In the genomic region with DNA sequence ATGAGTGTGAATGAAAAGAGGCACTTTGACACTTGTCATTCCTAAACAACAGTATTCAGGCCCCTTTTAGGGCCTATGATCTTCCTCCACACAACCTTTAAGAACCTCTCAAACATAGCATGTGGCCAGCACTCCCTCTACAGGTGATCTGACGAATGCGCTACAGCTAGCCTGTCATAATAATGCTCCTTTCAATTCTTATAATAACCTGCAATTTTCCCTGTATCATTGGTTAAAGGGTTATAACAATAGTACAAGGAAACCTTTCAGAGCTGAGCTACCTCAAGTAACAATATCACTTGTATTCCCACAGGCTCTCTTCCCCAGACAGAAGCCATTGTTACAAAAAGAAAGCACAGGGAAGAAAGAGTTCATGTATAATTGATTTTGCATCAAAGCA, we compare ENCODE assay signal across 14 mouse cellular contexts.
DNase-seq lines count a peak whose midpoint lies in the region; ATAC-seq and TF ChIP-seq lines count a peak whose summit lies in the region.
"Had no signal": no experiment of that assay in that cellular context is flagged by ENCODE, and none has a peak within 500 bp of the region (broad histone marks: within the 10 kb centered on the region; RNA-seq: fewer than 3 reads in every experiment).

No protein-coding gene starts in this region.

- no peaks in the 10 kb centered on the region for H3K4me1 ChIP-seq in forebrain, embryonic 14.5 days (ENCODE audit: control insufficient read depth, insufficient read depth, low read length)
- no peaks in the 10 kb centered on the region for H3K4me1 ChIP-seq in forebrain, embryonic 11.5 days (replicated peaks; ENCODE audit: control insufficient read depth, insufficient read depth, low read length)
- H3K4me1 ChIP-seq in liver, embryonic 14.5 days (replicated peaks; ENCODE audit: control insufficient read depth in 2 of 2, insufficient read depth in 2 of 2, low read length in 1 of 2): no peaks in the 10 kb centered on the region
- no peaks in the 10 kb centered on the region for H3K4me1 ChIP-seq in liver, embryonic 11.5 days (replicated peaks; ENCODE audit: control insufficient read depth, insufficient read depth, low read length)
- no peaks in the 10 kb centered on the region for H3K4me1 ChIP-seq in forebrain, postnatal 0 days (ENCODE audit: insufficient read depth)
- H3K4me1 ChIP-seq in neural tube, embryonic 15.5 days: no peaks in the 10 kb centered on the region
- H3K4me1 ChIP-seq: heart, embryonic 15.5 days had no signal

- CTCF ChIA-PET in Patski (lab: Charles Lee): no interaction called here

- in situ Hi-C loops in Patski (cut with MboI; ENCODE audit: low pct_unique_long_range_greater_than_20kb): no loop called here

- TF ChIP-seq EP300 in liver, embryonic 14.5 days (IDR thresholded peaks at IDR 0.05; ENCODE audit: low read depth): no peak

- 0 out of 2 replicates have a peak, but pooled peaks have one; percentile 18 for TF ChIP-seq CTCF in liver, embryonic 14.5 days (IDR thresholded peaks at IDR 0.05; ENCODE audit: low read depth)
- peak; percentile 48 for TF ChIP-seq CTCF in Patski (IDR thresholded peaks at IDR 0.05)
- peak; percentile 59 for TF ChIP-seq CTCF in forebrain, postnatal 0 days (IDR thresholded peaks at IDR 0.05; ENCODE audit: low read depth)

- no peak overlapping the region for H3K4me3 ChIP-seq in forebrain, embryonic 14.5 days (ENCODE audit: low read depth, low read length)
- H3K4me3 ChIP-seq in forebrain, embryonic 11.5 days (ENCODE audit: low read depth, low read length): no peak overlapping the region
- no peak overlapping the region for H3K4me3 ChIP-seq in liver, embryonic 14.5 days (ENCODE audit: insufficient read depth in 1 of 2, low read depth in 2 of 2, low read length in 2 of 2)
- H3K4me3 ChIP-seq in liver, embryonic 11.5 days (ENCODE audit: low read depth, low read length): no peak overlapping the region
- no peak overlapping the region for H3K4me3 ChIP-seq in forebrain, postnatal 0 days (ENCODE audit: low read depth, low read length)
- no peak overlapping the region for H3K4me3 ChIP-seq in neural tube, embryonic 15.5 days (replicated peaks)
- H3K4me3 ChIP-seq: heart, embryonic 15.5 days had no signal

- DNase-seq in forebrain, embryonic 14.5 days (ENCODE audit: low spot score): peak; percentile 48
- no peak for DNase-seq in forebrain, embryonic 11.5 days (ENCODE audit: low spot score)
- no peak for DNase-seq in liver, embryonic 14.5 days (ENCODE audit: low read depth in 3 of 3, low spot score in 3 of 3)
- DNase-seq in liver, embryonic 11.5 days (ENCODE audit: low spot score): no peak
- no peak for DNase-seq in Patski (ENCODE audit: low read depth, low spot score)
- peak; percentile 43 for DNase-seq in forebrain, postnatal 0 days
- DNase-seq in urinary bladder, postnatal 10 days (ENCODE audit: low spot score): no peak
- DNase-seq: cerebellum, postnatal 36 days; kidney, adult 18-20 months; layer of hippocampus, postnatal 36 days; thymus, adult 18-20 months had no signal

- H3K36me3 ChIP-seq in forebrain, embryonic 14.5 days (ENCODE audit: control insufficient read depth, insufficient read depth, low read length): no peaks in the 10 kb centered on the region
- H3K36me3 ChIP-seq in forebrain, embryonic 11.5 days (ENCODE audit: control insufficient read depth, insufficient read depth, low read length): no peaks in the 10 kb centered on the region
- H3K36me3 ChIP-seq in liver, embryonic 14.5 days (replicated peaks; ENCODE audit: control insufficient read depth, insufficient read depth, low read depth): no peaks in the 10 kb centered on the region
- H3K36me3 ChIP-seq in liver, embryonic 11.5 days (ENCODE audit: control insufficient read depth, insufficient read depth, low read length): no peaks in the 10 kb centered on the region
- H3K36me3 ChIP-seq in forebrain, postnatal 0 days (ENCODE audit: insufficient read depth): no peaks in the 10 kb centered on the region
- H3K36me3 ChIP-seq in neural tube, embryonic 15.5 days: no peaks in the 10 kb centered on the region
- H3K36me3 ChIP-seq: G1E; heart, embryonic 15.5 days had no signal

- H3K9me3 ChIP-seq in forebrain, embryonic 14.5 days (replicated peaks; ENCODE audit: control insufficient read depth, low read length): no peaks in the 10 kb centered on the region
- no peaks in the 10 kb centered on the region for H3K9me3 ChIP-seq in forebrain, embryonic 11.5 days (ENCODE audit: control insufficient read depth, low read length)
- H3K9me3 ChIP-seq in liver, embryonic 14.5 days (ENCODE audit: control insufficient read depth, low read length): no peaks in the 10 kb centered on the region
- H3K9me3 ChIP-seq in liver, embryonic 11.5 days (ENCODE audit: control insufficient read depth, low read length): no peaks in the 10 kb centered on the region
- no peaks in the 10 kb centered on the region for H3K9me3 ChIP-seq in forebrain, postnatal 0 days (ENCODE audit: low read length)
- no peaks in the 10 kb centered on the region for H3K9me3 ChIP-seq in neural tube, embryonic 15.5 days (replicated peaks)
- H3K9me3 ChIP-seq: G1E; heart, embryonic 15.5 days had no signal

- H3K4me2 ChIP-seq in forebrain, embryonic 14.5 days (ENCODE audit: low read length): no peak overlapping the region
- H3K4me2 ChIP-seq in forebrain, embryonic 11.5 days (ENCODE audit: low read depth, low read length, severe bottlenecking): no peak overlapping the region
- H3K4me2 ChIP-seq in liver, embryonic 14.5 days (ENCODE audit: low read depth): no peak overlapping the region
- H3K4me2 ChIP-seq in liver, embryonic 11.5 days: no peak overlapping the region
- no peak overlapping the region for H3K4me2 ChIP-seq in forebrain, postnatal 0 days (ENCODE audit: low read depth)
- no peak overlapping the region for H3K4me2 ChIP-seq in neural tube, embryonic 15.5 days
- H3K4me2 ChIP-seq: heart, embryonic 15.5 days had no signal

- peak; percentile 73 for ATAC-seq in forebrain, embryonic 14.5 days
- no peak for ATAC-seq in forebrain, embryonic 11.5 days (replicated peaks; ENCODE audit: low FRiP score)
- no peak for ATAC-seq in liver, embryonic 14.5 days (ENCODE audit: insufficient read depth)
- no peak for ATAC-seq in liver, embryonic 11.5 days (replicated peaks; ENCODE audit: low FRiP score)
- no peak for ATAC-seq in Patski
- peak; percentile 86; the same call in 1 of the 2 replicates for ATAC-seq in forebrain, postnatal 0 days
- no peak for ATAC-seq in neural tube, embryonic 15.5 days (ENCODE audit: low FRiP score)

- H3K27me3 ChIP-seq in forebrain, embryonic 14.5 days (replicated peaks; ENCODE audit: control insufficient read depth, insufficient read depth, low read length): no peaks in the 10 kb centered on the region
- H3K27me3 ChIP-seq in forebrain, embryonic 11.5 days (ENCODE audit: control insufficient read depth, insufficient read depth, low read length): no peaks in the 10 kb centered on the region
- no peaks in the 10 kb centered on the region for H3K27me3 ChIP-seq in liver, embryonic 14.5 days (ENCODE audit: control insufficient read depth, insufficient read depth, low read length)
- H3K27me3 ChIP-seq in liver, embryonic 11.5 days (replicated peaks; ENCODE audit: control insufficient read depth, insufficient read depth, low read length): no peaks in the 10 kb centered on the region
- H3K27me3 ChIP-seq in Patski: peaks cover under 1% of the 10 kb centered on the region
- no peaks in the 10 kb centered on the region for H3K27me3 ChIP-seq in forebrain, postnatal 0 days (ENCODE audit: insufficient read depth, low read length)
- H3K27me3 ChIP-seq in neural tube, embryonic 15.5 days (replicated peaks): no peaks in the 10 kb centered on the region
- H3K27me3 ChIP-seq: heart, embryonic 15.5 days had no signal

- no peak overlapping the region for H3K9ac ChIP-seq in forebrain, embryonic 14.5 days (ENCODE audit: low read length)
- H3K9ac ChIP-seq in forebrain, embryonic 11.5 days (ENCODE audit: low read length): no peak overlapping the region
- H3K9ac ChIP-seq in liver, embryonic 14.5 days (replicated peaks): no peak overlapping the region
- H3K9ac ChIP-seq in liver, embryonic 11.5 days (ENCODE audit: low read depth, low read length): no peak overlapping the region
- H3K9ac ChIP-seq in forebrain, postnatal 0 days: no peak overlapping the region
- no peak overlapping the region for H3K9ac ChIP-seq in neural tube, embryonic 15.5 days (replicated peaks)
- H3K9ac ChIP-seq: heart, embryonic 15.5 days had no signal

- POLR2A ChIA-PET in Patski (lab: Charles Lee): no interaction called here

- WGBS in forebrain, embryonic 14.5 days: 68% methylated on average over 2 of the region's 2 CpGs
- WGBS in forebrain, embryonic 11.5 days: 62% methylated on average over 2 of the region's 2 CpGs
- 58% methylated on average over 2 of the region's 2 CpGs for WGBS in liver, embryonic 14.5 days (ENCODE audit: insufficient replicate concordance)
- 73% methylated on average over 2 of the region's 2 CpGs for WGBS in liver, embryonic 11.5 days
- WGBS in forebrain, postnatal 0 days: 51% methylated on average over 2 of the region's 2 CpGs
- WGBS in neural tube, embryonic 15.5 days: 80% methylated on average over 2 of the region's 2 CpGs

- H3K27ac ChIP-seq in forebrain, embryonic 14.5 days (ENCODE audit: low read depth, low read length): no peak overlapping the region
- no peak overlapping the region for H3K27ac ChIP-seq in forebrain, embryonic 11.5 days (ENCODE audit: low read depth, low read length)
- H3K27ac ChIP-seq in liver, embryonic 14.5 days: no peak overlapping the region
- H3K27ac ChIP-seq in liver, embryonic 11.5 days (ENCODE audit: low read depth, low read length): no peak overlapping the region
- H3K27ac ChIP-seq in forebrain, postnatal 0 days (ENCODE audit: low read depth, low read length): no peak overlapping the region
- H3K27ac ChIP-seq in neural tube, embryonic 15.5 days (replicated peaks): no peak overlapping the region
- H3K27ac ChIP-seq: heart, embryonic 15.5 days had no signal

Comparison
In these comparisons a context has a peak if more than half of its experiments do, and no peak if none do; other contexts are left out.
1. ATAC-seq: peak in forebrain, embryonic 14.5 days (single experiment) and forebrain, postnatal 0 days (single experiment); none in forebrain, embryonic 11.5 days (single experiment), liver, embryonic 14.5 days (single experiment), liver, embryonic 11.5 days (single experiment), Patski (single experiment) and neural tube, embryonic 15.5 days (single experiment).
2. DNase-seq: peak in forebrain, embryonic 14.5 days (single experiment) and forebrain, postnatal 0 days (single experiment); none in forebrain, embryonic 11.5 days (single experiment), liver, embryonic 14.5 days (0 of 3), liver, embryonic 11.5 days (single experiment), Patski (single experiment) and urinary bladder, postnatal 10 days (single experiment).
3. Peak in every context shown above with its lines, with median percentiles within 50 percentile points of each other: CTCF ChIP-seq.